Mouse (Mus musculus): Measurements from ENCODE around the gene Aldoc.

GRCm38 (mm10) chr11:78290654-78291053 is 32.1 kb upstream of the Aldoc start, which contains the start of gene BC030499:
- TF ChIP-seq POLR2AphosphoS2 (IDR thresholded peaks at IDR 0.05; ENCODE audit: insufficient read length, low read depth), result no peak
- TF ChIP-seq MAX (IDR thresholded peaks at IDR 0.05; ENCODE audit: low read depth), result no peak
- TF ChIP-seq POLR2A (IDR thresholded peaks at IDR 0.05; ENCODE audit: insufficient read length, low read depth), result no peak
- no peak for TF ChIP-seq MYOD1 (IDR thresholded peaks at IDR 0.05; ENCODE audit: control insufficient read depth in 1 of 3, insufficient read length in 2 of 3, low read depth in 2 of 3)
- no peak for TF ChIP-seq E2F4 (IDR thresholded peaks at IDR 0.05; ENCODE audit: insufficient read depth)
- TF ChIP-seq TCF3 (IDR thresholded peaks at IDR 0.05; ENCODE audit: insufficient read length, low read depth), result no peak
- no peak for TF ChIP-seq USF1 (IDR thresholded peaks at IDR 0.05; ENCODE audit: low read depth)
- TF ChIP-seq SRF (IDR thresholded peaks at IDR 0.05; ENCODE audit: control insufficient read depth, insufficient read length, low read depth), result no peak
- no peak for TF ChIP-seq MYOG (IDR thresholded peaks at IDR 0.05; ENCODE audit: control insufficient read depth in 1 of 3, insufficient read depth in 1 of 3, insufficient read length in 2 of 3, low read depth in 2 of 3)
- no peak for TF ChIP-seq CEBPB (IDR thresholded peaks at IDR 0.05; ENCODE audit: insufficient read depth, poor library complexity, severe bottlenecking)

Measured in myocyte (in vitro differentiated cells).